In genomic region chr7:80149356-80149755, GRCm38 (mm10) we compare ENCODE assay signal across 9 mouse cellular contexts. TPM values are rescaled to one million over a fixed set of nuclear protein-coding genes. Genes with fewer than 3 reads are reported as not detected.
A peak's percentile ranks its signal among the peaks of the same experiment; 100 is the strongest.
DNase-seq lines count a peak whose midpoint lies in the region; ATAC-seq lines count a peak whose summit lies in the region.
"Had no signal": no experiment of that assay in that cellular context is flagged by ENCODE, and none has a peak within 500 bp of the region (broad histone marks: within the 10 kb centered on the region; RNA-seq: fewer than 3 reads in every experiment).

No protein-coding gene starts in this region.

- H3K9ac ChIP-seq in forebrain, embryonic 12.5 days = no peak overlapping the region

- WGBS in forebrain, embryonic 12.5 days = 59% methylated on average over 9 of the region's 9 CpGs

- DNase-seq in left cerebral cortex, adult 18-20 months (ENCODE audit: low spot score in 2 of 2) = peak; percentile 26 to 48
- DNase-seq in left cerebral cortex, adult 11 months (ENCODE audit: low spot score) = no peak
- peak; percentile 74 to 77 for DNase-seq in layer of hippocampus, postnatal 10 days (ENCODE audit: low spot score in 2 of 2)
- peak; percentile 47 to 48 for DNase-seq in right cerebral cortex, adult 2 months (ENCODE audit: low spot score in 2 of 2)
- no peak for DNase-seq in heart, adult 18-20 months
- no peak for DNase-seq in heart, postnatal 36 days

- no peak overlapping the region for H3K4me2 ChIP-seq in forebrain, embryonic 12.5 days

- H3K27me3 ChIP-seq in forebrain, embryonic 12.5 days = no peaks in the 10 kb centered on the region; the same call in 1 of the 2 replicates

- H3K4me3 ChIP-seq in forebrain, embryonic 12.5 days (replicated peaks) = no peak overlapping the region
- H3K4me3 ChIP-seq: erythroblast, embryonic 14.5 days had no signal

- 0 out of 2 replicates have a peak, but pooled peaks cover 3% of the 10 kb centered on the region for H3K9me3 ChIP-seq in forebrain, embryonic 12.5 days

- no peaks in the 10 kb centered on the region for H3K36me3 ChIP-seq in forebrain, embryonic 12.5 days (replicated peaks)

- intact Hi-C loops in heart, postnatal 36 days (cut with DNase I) = no loop called here

- no peak for ATAC-seq in forebrain, embryonic 12.5 days (ENCODE audit: low FRiP score)
- no peak for ATAC-seq in inflammation-experienced regulatory T-cells, adult 6 months

- H3K4me1 ChIP-seq in forebrain, embryonic 12.5 days = peaks cover 7% of the 10 kb centered on the region; the same call in 1 of the 2 replicates

- peak overlapping the region; percentile 33; the same call in 1 of the 2 replicates for H3K27ac ChIP-seq in forebrain, embryonic 12.5 days

RNA-seq across cellular contexts. Expression of gene Idh2, which starts 34.2 kb away (rescaled TPM):
- total RNA-seq in left cerebral cortex, adult 18-20 months (2021) = 10 to 100 TPM; 51.5 to 63.4 TPM
- 359 and 369 TPM in 2 replicates for polyA plus RNA-seq in forebrain, embryonic 12.5 days (2016; fragmentation: Nextera tagmentation; extraction: Ambion mirVana)
- total RNA-seq in layer of hippocampus, postnatal 10 days (2021) = 10 to 100 TPM; 60.9 to 67.7 TPM
- 1,000 to 10,000 TPM; 2,187 to 2,245 TPM for total RNA-seq in heart, adult 18-20 months (2021)
- 1,000 to 10,000 TPM; 1,714 to 2,029 TPM for total RNA-seq in heart, postnatal 36 days (2021)
- polyA plus RNA-seq in inflammation-experienced regulatory T-cells, adult 6 months (2017; shearing (Covaris generic)) = 10 to 100 TPM; 13.5 to 28.7 (median 20.3) TPM

RNA-seq across cellular contexts. Expression of gene Sema4b, which starts 37.3 kb away (rescaled TPM):
- total RNA-seq in left cerebral cortex, adult 18-20 months (2021) = 10 to 100 TPM; 17.7 to 18.0 TPM
- 16.7 and 19.4 TPM in 2 replicates for polyA plus RNA-seq in forebrain, embryonic 12.5 days (2016; fragmentation: Nextera tagmentation; extraction: Ambion mirVana)
- total RNA-seq in layer of hippocampus, postnatal 10 days (2021) = 10 to 100 TPM; 30.4 to 30.7 TPM
- total RNA-seq in heart, adult 18-20 months (2021) = 10 to 100 TPM; 10.6 to 12.6 TPM
- 10 to 100 TPM; 12.1 to 12.4 TPM for total RNA-seq in heart, postnatal 36 days (2021)
- polyA plus RNA-seq in inflammation-experienced regulatory T-cells, adult 6 months (2017; shearing (Covaris generic)) = 10 to 100 TPM; 17.4 to 22.3 (median 18.0) TPM

Comparison
In these comparisons a context has a peak if more than half of its experiments do, and no peak if none do; other contexts are left out.
1. DNase-seq: peak in left cerebral cortex, adult 18-20 months (2 of 2), layer of hippocampus, postnatal 10 days (2 of 2) and right cerebral cortex, adult 2 months (2 of 2); none in left cerebral cortex, adult 11 months (single experiment), heart, adult 18-20 months (0 of 2) and heart, postnatal 36 days (0 of 2).
2. RNA of gene Idh2, which starts 34.2 kb away (total RNA-seq): 2,187 to 2,245 TPM in heart, adult 18-20 months and 1,714 to 2,029 TPM in heart, postnatal 36 days; 60.9 to 67.7 TPM in layer of hippocampus, postnatal 10 days and 51.5 to 63.4 TPM in left cerebral cortex, adult 18-20 months; every median in the first group is over 10 times any median in the second.